Mouse (Mus musculus) embryo, embryonic 11.5 days (tissue): Measurements from ENCODE around the gene Tmem150c.

Experiments used
- DNase-seq: peaks from one replicate; pipeline ENCODE4 v3.0.0-alpha.2; 2012; ENCODE audit warnings: low read depth, low spot score

Gene Tmem150c

DNA sequence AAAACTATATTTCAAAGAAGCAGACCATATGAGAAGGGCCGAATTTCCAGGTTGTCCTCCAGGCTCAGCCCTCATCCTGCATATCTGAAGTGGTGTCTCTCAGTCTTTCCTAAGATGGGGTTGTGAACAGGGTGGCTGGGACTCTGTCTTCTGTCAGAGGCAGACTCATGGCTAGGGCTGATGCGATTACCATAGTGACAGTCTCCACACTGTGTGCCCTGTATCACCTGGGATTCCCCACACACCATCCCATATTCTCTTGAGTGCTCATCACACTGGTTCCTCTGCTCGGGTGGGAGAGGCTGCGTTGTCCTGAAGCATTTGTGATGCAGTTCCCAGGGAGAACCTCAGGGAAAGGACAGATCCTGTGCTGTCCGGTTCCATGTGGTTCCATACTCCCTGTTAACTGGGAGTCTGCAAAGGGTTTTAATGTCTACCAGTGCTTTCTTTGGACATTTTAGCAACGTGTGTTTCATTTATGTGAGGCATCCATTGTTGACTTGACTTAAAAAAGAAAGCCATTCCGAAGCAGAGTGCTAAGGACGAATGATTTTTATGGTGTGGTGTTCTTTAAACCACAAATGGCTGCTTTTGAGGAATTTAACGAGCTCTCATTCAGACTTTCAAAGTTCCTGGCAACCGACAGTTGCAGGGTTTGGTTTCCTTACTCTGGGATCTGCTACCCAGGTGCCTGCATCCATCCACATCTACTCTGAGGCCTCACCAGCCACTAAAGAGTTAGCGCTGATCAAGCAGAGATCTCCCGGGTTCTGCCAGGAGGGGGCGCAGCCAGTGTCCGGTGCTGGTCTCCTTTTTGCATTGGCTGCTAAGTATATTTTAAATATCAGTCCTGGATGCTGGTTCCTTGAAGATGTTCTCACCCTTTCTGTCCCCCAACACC lies 7.2 kb upstream of the Tmem150c start:
- no peak for DNase-seq

DNA sequence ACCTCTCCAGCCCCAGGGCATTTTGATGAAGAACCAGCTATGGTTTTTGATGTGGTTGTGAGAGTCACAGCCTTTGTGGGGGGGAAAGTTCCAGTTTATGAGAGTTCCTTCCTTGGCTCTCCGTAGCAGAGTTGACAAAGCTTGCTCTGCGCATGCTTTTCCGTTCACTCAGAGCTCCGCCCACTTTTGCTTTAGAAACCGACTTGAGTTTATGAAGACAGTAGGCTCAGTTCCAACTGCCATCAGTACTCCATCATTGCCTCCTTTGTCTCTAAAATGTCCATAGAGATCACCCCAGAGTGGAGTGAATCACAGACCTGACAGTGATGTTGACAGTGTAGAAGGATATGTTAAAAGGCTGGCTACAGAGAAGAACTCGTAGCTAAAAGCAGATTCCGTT lies 3.8 kb upstream of the Tmem150c start:
- DNase-seq, result no peak

DNA sequence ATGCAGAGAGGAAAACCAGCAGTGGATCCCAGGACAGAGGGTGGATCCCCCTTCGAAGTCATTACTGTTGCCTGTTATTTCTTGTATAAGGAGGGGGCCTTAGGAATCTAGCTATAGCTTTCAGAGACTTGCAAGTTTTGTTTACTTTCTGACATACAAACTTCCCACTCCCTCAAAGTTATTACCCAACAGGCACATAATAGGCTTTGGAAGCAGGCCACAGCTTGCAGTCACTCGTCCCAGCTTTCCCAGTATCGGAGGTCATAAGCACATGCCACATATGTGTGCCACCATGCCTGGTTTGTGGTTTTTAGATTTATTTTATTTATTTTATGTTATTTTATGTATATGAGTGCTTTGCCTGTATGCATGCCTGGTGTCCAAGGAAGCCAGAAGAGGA lies 3.2 kb upstream of the Tmem150c start:
- DNase-seq, result no peak

DNA sequence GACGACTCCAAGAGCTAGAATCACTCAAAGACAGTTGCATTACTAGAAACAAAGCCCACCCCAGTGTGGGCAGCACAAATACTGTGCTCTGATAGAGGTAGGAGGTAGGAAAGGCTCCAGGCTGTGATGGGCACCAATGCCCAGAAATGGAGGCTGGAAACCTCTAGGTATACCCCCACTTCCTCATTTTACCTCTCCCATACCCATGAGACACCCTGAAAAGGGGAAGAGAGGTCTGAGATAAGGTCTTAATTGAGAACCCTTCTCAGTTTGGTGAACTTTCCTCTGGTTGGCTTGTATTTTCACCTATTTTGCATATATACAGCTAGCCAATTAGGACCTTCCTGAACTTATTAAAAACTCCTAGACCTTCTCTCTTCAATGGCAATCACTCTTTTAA lies 2.4 kb upstream of the Tmem150c start:
- DNase-seq, result no peak

DNA sequence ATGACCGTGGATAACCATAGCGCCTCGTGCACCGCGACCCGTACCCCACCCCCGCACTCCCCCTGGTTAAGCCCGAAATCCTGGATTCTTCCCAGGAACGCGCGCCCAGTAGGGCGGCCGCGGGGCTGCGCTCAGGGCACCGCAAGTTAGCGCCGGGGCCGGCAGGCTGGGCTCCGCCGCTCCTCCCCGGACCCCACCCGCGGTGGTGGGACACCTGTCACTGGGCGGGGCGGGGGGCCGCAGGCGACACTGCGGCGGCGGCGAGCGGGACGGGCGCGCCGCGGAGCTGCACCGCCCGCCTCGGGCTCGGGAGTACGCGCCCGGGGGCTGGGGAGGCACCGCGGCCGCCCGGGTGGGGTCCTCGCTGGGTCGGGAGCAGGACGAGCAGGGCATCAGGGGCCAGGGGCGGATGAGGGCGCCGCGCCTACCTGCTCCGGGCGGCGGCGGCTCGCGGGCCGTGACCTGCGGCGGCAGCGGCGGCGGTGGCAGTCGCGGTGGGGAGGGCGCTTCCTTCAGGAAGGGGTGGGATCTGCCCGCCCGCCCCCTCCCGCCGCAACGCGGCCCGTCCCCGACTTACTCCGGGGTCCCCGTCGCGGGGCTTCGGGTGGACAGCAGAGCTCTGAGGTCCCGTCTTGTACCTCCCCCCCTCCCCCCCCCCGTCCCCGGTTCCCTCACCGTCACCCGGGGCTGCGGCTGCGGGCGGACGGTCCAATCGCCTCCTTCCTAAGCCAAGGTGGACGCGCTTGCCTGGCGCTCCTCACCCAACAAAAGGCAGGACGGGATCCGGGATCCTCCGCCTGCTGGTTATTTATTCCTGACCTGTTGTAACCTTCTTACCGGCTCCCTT lies 594 bp downstream of the Tmem150c start:
- no peak for DNase-seq

DNA sequence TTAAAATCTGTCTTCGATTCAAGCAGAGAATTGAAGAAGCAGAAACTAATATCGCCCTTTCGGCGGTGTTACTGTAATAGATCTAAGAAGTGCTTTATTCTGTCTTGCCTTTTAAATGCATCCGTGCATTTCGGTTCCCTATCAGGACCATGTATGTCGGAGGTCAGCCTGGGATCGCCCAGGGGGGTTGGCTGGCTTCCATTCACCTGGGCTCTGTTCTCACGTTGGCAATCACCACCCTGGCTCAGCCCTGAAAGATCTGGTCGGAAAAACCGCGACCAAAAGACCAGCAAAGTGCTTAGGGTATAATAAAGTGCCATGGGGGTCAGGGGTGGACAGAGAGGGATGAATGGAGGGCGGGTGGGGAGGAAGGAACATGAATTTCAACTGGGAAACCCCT lies 1.3 kb downstream of the Tmem150c start:
- DNase-seq, result no peak

DNA sequence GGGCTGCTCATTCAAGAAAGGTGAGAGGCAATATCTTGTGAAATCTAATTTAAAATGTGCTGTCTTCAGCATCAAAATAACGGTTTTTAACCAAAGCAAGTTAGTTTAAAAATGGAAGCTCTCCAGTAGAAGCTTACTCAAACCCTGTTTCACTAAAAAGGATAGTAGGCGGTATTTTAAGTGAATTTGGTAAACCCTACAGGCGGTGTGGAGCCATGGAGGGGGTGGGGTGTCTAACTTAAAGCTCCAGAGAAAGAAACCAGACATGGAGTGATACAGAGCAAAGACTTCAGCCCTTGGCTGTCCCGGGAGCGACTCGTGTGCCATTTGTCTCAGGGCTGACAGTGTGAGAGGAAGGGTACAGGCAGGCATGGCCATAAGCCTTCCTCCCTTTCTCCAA lies 4.0 kb downstream of the Tmem150c start:
- no peak for DNase-seq

DNA sequence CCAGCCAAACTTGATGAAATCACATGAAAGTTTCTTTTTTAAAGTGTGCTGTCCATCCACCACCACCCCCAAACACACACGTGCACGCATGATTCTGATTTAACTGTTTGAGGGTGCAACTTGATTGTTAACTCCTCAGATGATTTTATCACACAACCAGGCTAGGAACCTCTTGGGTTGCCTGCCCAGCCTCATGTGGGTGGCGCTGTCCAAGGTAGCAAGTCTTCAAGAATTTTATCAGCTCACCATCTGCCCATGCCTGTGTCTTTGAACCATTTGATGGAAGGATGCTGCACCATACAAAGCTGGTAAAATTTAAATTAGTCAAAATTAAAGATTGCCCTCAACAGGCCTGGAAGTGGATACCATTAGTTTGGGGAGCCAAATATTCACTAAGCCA lies 9.6 kb downstream of the Tmem150c start:
- DNase-seq, result no peak

DNA sequence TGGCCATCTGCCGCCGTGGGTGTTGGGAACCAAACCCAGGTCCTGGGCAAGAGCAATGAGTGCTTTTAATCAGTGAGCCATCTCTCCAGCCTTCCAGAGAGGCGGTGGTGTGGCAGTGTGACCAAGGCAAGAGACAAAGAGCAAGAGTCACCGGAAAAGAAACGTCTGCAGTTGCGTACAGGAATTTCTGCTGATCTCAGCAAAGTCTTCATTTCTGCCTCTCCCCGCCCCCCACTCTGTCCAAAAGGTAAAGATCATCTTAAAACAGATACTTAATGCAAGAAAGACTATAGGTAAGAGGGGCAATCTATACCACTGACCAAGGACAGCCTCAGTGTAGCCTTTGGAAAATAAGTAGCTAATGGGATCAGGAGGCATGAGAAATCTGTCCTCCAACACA lies 14.8 kb downstream of the Tmem150c start:
- DNase-seq, result no peak

DNA sequence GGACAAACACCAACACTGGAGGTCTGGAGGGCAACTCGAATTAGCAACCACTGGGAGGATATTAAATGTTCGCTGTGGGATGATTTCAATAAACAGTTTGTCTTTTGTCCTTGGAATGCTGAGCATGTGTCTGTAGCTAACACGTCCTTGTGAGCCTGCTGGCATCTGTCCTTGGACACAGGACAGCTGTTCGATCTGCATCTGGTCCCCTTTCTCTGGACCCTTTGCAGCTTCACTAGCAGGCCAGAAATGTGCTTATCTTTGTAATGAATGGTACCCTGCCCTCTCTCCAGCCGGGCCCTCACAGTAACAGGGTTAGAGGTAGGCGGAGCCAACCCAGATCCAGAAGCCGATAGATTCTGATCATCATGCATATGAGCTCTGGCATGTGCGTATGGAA lies 32.3 kb downstream of the Tmem150c start:
- DNase-seq, result no peak

DNA sequence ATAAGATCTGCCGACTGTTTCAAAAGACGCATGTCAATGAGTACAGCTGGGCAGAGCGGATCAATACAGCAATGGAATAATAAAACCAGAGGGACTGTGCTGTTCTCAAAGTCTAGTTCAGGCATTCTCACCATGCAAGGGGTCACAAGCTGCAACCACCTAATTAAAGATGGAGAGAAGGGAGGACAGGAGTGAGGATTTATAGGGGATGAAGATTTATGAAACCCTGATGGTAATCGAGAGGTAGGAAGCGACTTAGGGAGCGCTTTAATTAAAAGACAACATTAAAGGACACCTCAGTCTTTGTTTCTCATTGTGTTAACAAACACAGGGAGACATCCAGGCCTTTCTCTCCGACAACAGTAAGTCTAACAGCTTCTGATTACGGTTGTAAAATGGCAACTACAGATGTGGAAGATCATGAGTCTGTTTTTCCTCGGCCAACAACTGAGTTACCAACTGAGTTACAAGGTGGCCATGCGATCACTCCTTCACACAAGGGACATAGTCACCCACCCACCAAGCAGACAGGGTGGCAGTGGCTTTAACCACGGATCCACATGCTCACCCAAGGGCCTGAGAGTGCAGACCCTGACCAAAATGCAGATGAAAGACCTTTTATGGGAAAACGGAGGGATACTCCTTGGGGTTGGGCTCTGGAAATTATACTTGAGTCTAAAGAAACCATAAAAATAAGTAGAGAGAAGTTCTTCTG lies 34.0 kb downstream of the Tmem150c start:
- no peak for DNase-seq

DNA sequence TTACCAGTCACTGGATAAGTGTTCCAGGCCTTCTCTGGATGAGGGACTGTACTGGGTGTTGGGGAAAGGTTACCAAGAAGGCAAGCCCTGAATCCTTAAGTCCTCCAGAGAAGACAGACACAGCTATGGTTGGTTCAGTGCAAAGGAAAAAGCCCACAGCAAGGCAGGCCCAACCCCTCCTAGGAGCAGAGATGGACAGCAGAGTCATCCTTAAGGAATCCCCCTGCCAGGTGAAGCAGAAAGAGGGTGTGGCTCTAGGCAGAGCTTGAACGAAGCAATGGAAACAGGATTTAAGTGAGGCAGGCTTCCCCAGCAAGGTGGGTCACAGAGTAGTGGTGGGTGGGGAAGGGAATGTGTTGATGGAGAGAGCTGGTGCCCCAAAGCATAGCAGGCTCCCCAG lies 35.1 kb downstream of the Tmem150c start:
- no peak for DNase-seq

DNA sequence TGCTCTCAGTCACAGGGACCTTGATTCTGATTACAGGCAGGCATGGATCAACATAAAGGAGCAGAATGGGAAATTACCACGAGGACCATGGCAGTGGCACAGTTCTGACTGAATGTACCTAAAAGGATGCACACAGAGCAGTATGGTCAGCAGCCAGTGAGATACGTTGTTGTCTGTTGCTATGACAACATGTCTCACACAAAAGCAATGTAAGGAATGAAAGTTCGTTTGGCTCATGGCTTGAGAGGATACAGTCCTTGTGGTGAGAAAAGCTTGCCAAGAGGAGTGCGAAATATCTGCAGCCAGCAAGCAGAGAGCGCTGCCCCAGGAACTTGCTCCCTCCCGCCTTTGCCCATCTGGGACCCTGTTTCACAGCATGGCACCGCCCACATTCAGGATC lies 36.3 kb downstream of the Tmem150c start:
- no peak for DNase-seq

DNA sequence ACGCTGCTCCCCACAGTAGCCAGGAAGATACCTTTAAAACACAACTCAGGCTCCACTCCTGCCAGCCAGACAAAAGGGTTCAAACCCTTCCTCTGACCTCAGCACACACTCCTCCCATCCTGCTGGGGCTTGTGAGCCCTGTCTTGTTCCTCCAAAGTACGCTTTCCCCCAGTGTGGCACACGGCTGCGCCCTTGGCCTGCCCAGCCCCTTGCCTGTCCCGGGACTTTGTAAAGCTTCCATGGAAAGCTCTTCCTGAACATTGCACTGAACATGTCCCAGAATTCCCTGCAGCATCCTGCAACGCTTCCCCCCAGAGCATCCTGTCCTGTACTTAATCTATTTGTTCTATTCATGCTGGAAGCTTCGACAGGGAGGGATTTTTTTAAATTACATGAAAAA lies 38.4 kb downstream of the Tmem150c start:
- no peak for DNase-seq

DNA sequence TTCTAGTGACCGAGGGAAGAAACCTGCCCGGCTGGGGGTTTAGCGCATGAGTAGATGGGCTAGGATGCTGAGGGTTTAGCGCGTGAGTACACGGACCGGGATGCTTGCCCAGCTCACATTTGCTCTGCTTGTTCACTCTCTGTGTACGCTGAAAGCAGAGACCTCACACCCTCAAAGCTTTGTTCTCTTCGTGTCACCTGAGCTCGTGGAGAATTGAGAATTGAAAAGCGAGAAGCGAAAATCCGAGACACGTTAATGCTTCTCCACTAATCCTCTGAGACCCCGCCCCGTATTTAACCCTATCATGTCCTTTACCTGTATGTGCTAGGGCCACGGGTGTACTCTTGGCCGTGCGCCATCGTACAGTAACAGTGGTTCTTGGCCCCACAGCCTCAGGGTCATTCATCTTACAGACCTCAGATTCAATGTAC lies 38.9 kb downstream of the Tmem150c start:
- no peak for DNase-seq

DNA sequence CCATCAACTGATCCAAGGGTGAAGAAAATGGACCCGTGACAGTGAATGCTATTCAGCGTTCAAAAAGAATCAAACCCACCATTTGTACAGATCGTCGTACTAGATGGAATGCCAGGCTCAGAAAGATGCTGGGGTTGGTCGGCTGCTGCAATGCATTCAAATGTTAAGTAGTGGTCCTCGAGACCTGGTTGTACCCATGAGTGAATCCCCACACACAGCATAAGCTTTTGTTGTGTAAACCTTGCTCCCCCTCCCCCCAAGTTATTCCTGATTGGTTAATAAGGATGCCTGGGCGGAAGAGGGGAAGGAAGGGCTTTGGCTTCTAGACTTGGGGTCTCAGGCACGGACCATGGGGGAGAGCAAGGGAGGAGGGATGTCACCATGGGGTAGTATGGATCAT lies 40.3 kb downstream of the Tmem150c start:
- DNase-seq, result no peak

DNA sequence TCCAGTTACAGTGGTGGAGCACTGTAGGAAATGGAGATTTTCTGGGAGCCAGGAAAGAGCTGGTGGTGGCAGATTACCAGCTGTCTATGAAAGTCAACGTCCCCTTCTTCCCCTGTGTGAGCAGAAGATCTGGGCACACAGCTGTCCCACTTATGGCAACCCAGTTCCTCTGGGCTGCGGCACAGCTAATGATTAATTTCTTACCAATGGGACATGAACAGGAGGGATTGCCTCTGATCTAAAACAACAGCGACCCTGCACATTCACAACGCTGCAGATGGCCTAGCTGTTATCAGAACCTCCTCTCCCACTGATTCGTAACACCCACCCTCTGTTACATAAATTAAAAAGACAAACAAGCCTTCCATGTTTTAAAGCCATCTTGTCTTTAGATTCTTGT lies 46.2 kb downstream of the Tmem150c start:
- no peak for DNase-seq

DNA sequence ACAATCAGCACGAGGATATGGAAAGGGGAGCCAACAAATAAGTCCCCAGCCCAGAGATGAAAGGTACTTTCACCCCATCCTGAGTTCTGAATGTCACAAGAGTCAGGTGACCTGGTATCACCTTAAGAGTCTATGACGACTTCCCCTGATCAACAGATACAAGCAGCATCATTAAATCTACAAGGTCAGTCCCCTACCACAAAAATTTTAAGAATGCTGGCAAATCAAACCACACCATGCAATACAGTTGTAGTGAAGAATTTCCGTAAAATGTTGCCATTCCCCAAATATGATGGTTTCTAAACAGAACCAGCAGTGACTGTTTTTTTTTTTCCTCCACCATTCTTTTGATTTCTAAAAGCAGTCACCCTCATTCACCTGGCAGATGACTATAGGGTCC lies 49.0 kb downstream of the Tmem150c start:
- DNase-seq, result no peak

DNA sequence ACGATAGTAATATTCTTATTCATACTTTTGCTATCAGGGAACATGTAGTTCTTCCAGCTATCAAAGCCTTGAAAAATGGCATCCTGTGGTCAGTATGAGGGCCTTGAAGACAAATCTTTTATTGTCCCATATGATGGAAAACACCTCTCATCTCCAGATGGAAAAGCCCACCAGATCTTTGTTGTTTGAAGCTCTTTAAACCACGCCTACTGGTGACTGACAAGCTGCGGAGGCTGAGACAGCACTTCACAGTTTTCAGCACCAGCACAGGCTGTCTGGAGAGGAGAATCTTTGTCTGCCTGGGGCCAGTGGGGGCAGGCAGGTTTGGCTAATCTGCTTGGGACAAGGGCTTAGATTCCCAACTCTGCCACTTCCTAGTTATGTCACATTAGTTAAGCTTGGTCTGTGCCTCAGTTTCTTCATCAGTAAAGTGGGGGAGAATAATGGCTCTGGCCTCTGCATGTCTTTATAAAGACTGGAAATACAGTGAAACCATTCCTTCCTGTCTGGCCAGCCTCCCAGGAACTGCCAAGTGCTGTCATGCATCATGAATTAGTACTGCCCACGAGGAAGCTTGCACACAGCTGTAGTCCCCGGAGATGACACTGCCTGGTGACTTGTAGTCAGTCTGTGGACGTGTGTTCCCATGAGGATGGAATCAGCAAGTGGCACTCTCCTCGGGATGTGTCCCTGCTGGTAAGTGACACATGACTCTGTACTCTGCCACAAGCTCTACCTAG lies 49.9 kb downstream of the Tmem150c start:
- DNase-seq, result no peak

DNA sequence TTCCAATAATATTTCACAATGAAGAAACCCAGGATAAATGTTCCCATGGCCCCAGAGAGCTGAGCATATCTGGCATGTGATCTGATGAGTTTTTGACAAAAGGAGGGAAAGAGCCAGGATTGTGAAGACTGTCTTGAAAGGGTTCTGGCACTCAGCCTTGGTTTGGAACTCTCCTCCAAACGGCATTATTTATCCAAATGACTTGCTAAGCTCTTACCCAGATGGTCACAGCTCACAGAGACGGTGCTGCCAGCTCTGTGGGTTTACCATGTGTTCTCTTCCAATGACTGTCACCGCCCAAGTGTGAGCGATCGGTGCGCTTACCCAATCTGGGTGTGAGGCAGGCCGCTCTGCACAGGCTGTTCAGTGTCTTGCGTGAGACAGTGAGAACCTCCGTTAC lies 50.7 kb downstream of the Tmem150c start:
- DNase-seq, result no peak

DNA sequence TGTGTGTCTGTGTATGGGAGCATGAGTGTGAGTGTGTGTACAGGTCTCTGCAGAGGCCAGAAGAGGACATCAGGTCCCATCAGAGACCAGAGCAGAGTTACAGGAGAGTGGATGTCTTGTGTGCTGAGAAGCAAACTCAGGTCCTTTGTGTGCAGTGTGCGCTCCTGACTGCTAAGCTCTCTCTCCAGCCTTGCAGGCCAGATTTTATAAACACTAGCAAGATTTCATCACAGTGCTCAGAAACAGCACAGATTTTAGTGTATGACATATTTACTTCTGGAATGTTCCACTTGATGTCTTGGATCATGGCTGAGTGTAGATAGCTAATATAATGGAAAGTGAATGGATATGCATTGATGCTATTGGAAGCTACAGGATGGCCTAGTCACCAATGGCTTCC lies 57.2 kb downstream of the Tmem150c start:
- DNase-seq, result no peak

DNA sequence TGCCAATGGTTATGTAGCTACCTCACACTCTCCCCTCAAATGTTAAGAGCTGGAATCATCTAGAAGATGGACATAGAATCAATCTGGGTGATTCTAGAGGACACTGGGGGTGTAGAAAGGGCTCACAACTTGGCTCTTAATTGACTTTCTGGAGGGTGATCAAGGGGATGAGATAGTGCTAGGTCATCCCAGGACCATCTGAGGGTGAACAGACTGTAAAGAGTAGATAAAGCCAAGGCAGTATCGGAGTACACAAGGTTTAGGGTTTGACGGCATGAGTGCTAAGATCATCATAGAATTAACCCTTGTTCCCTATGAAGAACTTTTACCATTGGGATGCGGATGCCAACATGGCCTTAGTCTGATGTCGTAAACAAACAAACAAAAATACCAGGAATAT lies 61.6 kb downstream of the Tmem150c start:
- no peak for DNase-seq
